Mouse (Mus musculus) liver, postnatal 0 days (tissue): ENCODE data around the gene Col28a1.

Experiments used
- CTCF ChIP-seq: sonication (generic); IDR thresholded peaks from 2 replicates; pipeline ENCODE4 v1.5.1; 2016; ENCODE audit warnings: antibody characterized with exemption, low read depth
- EP300 ChIP-seq: IDR thresholded peaks from 2 replicates; pipeline ENCODE4 v1.6.1; 2016; ENCODE audit warnings: antibody characterized with exemption, low read depth, mild to moderate bottlenecking

DNA sequence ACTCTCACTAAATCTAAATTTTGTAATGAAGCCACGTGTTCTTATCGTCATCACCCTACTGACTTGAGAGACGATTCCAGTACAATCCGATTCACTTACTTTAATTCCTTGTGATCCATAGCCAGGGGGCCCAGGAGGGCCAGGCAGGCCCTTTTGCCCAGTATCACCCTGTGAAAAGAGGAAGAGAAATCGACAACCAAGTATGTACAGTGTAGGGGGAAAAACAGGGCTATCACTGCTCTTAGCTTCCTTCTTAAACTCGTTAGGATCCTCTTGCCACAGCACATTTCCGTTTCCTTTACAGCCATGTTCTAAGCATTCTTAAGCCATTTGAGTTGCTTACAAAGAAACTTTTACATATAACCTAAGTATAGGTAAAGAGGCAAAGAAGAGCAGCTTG is 133.2 kb downstream of the Col28a1 start:
- TF ChIP-seq CTCF (no peak), EP300 (no peak)
